Mouse (Mus musculus) neural tube, embryonic 11.5 days (tissue): ENCODE data around the gene Ccdc175. TPM values are rescaled to one million over a fixed set of nuclear protein-coding genes. Genes with fewer than 3 reads are reported as not detected.

ENCODE experiments used
- ATAC-seq: fragments of 200-750 bp; cut with Nextera tagmentation; 2 replicates; pipeline ENCODE4 v1.8.0; 2017; ENCODE audit warnings: moderate number of reproducible peaks, mild to moderate bottlenecking, moderate TSS enrichment, moderate library complexity; ENCODE audit not compliant: insufficient read depth, low FRiP score, low TSS enrichment
- DNase-seq: peaks from one replicate; pipeline ENCODE4 v3.0.0-alpha.2; 2015; ENCODE audit warnings: low spot score
- H3K27ac ChIP-seq: fragments of 300-500 bp; sonication (generic); 2 replicates; pipeline ENCODE4 v1.5.1; 2014; ENCODE audit warnings: low read depth, mild to moderate bottlenecking, low read length
- H3K27me3 ChIP-seq: fragments of 300-500 bp; sonication (generic); 2 replicates; pipeline ENCODE4 v1.6.1; 2014; ENCODE audit warnings: mild to moderate bottlenecking, low read length, mixed read lengths; ENCODE audit not compliant: control insufficient read depth, insufficient read depth
- H3K36me3 ChIP-seq: fragments of 300-500 bp; sonication (generic); 2 replicates; pipeline ENCODE4 v1.6.1; 2014; ENCODE audit warnings: mild to moderate bottlenecking, low read length, moderate library complexity, mixed read lengths; ENCODE audit not compliant: control insufficient read depth, insufficient read depth
- H3K4me1 ChIP-seq: fragments of 300-500 bp; sonication (generic); 2 replicates; pipeline ENCODE4 v1.6.1; 2014; ENCODE audit warnings: low read length, mixed read lengths; ENCODE audit not compliant: control insufficient read depth, insufficient read depth
- H3K4me2 ChIP-seq: fragments of 300-500 bp; sonication (generic); 2 replicates; pipeline ENCODE4 v1.6.1; 2014; ENCODE audit warnings: low read depth, mild to moderate bottlenecking, moderate library complexity
- H3K4me3 ChIP-seq: fragments of 300-500 bp; sonication (generic); 2 replicates; pipeline ENCODE4 v1.5.1; 2014; ENCODE audit warnings: low read depth, low read length
- H3K9ac ChIP-seq: fragments of 300-500 bp; sonication (generic); 2 replicates; pipeline ENCODE4 v1.6.1; 2014; ENCODE audit warnings: mild to moderate bottlenecking, low read length
- H3K9me3 ChIP-seq: fragments of 300-500 bp; sonication (generic); 2 replicates; pipeline ENCODE4 v1.6.1; 2016; ENCODE audit warnings: low read length; ENCODE audit not compliant: control insufficient read depth
- WGBS: fragments of 180-500 bp; shearing (Covaris S2); extraction: QIAGEN DNeasy Blood & Tissue Kit; methylation state at CpG from one replicate; pipeline ENCODE4 v1.1.7; 2014; 5-methylcytosine and 5-hydroxymethylcytosine counted together
- polyA plus RNA-seq: library from polyadenylated mRNA; unstranded; fragments of >200 nt; fragmentation: Nextera tagmentation; extraction: Ambion mirVana; gene quantifications from 2 replicates; pipeline ENCODE4 v1.2.1, GENCODE M21; 2014

Ccdc175 gene
- polyA plus RNA-seq, 1 experiment from 2014 or later: 0.08 TPM

- DNase-seq: no peak
- Histone ChIP-seq H3K4me2 (no peak overlapping the region), H3K4me1 (no peaks in the 10 kb centered on the region), H3K36me3 (no peaks in the 10 kb centered on the region), H3K27ac (no peak overlapping the region), H3K9me3 (no peaks in the 10 kb centered on the region), H3K27me3 (no peaks in the 10 kb centered on the region), H3K4me3 (no peak overlapping the region), H3K9ac (no peak overlapping the region)
- 50% methylated on average over 5 of the region's 5 CpGs for whole genome bisulfite sequencing
- ATAC-seq: no peak
Measured at GRCm38 (mm10) chr12:72213554-72213953, 28.7 kb upstream of the Ccdc175 start.

- Histone ChIP-seq H3K4me1 (no peaks in the 10 kb centered on the region), H3K4me3 (no peak overlapping the region), H3K27me3 (no peaks in the 10 kb centered on the region), H3K4me2 (no peak overlapping the region), H3K27ac (no peak overlapping the region), H3K36me3 (no peaks in the 10 kb centered on the region), H3K9me3 (no peaks in the 10 kb centered on the region), H3K9ac (no peak overlapping the region)
- no peak for DNase-seq
- 88% methylated on average over 3 of the region's 3 CpGs for WGBS
- ATAC-seq: no peak
Measured at GRCm38 (mm10) chr12:72200828-72201227, 16.0 kb upstream of the Ccdc175 start.

- Histone ChIP-seq H3K4me1 (no peaks in the 10 kb centered on the region), H3K27me3 (no peaks in the 10 kb centered on the region), H3K36me3 (no peaks in the 10 kb centered on the region), H3K9ac (no peak overlapping the region), H3K4me3 (no peak overlapping the region), H3K4me2 (no peak overlapping the region), H3K27ac (no peak overlapping the region), H3K9me3 (no peaks in the 10 kb centered on the region)
- DNase-seq: peak; percentile 55
- ATAC-seq: no peak
- WGBS: 55% methylated on average over 18 of the region's 18 CpGs
Measured at GRCm38 (mm10) chr12:72197925-72198486, 13.2 kb upstream of the Ccdc175 start.

GRCm38 (mm10) chr12:72197434-72197833 is 12.6 kb upstream of the Ccdc175 start:
- 82% methylated on average over 7 of the region's 7 CpGs for WGBS
- Histone ChIP-seq H3K27me3 (no peaks in the 10 kb centered on the region), H3K4me3 (no peak overlapping the region), H3K4me1 (no peaks in the 10 kb centered on the region), H3K9ac (no peak overlapping the region), H3K4me2 (no peak overlapping the region), H3K9me3 (no peaks in the 10 kb centered on the region), H3K27ac (no peak overlapping the region), H3K36me3 (no peaks in the 10 kb centered on the region)
- ATAC-seq (no peak), DNase-seq (no peak)

GRCm38 (mm10) chr12:72179561-72179960 is 5.3 kb downstream of the Ccdc175 start:
- no peak for ATAC-seq
- no peak overlapping the region for H3K4me2 ChIP-seq
- no peak overlapping the region for H3K9ac ChIP-seq
- H3K36me3 ChIP-seq: no peaks in the 10 kb centered on the region
- no peaks in the 10 kb centered on the region for H3K9me3 ChIP-seq
- H3K27ac ChIP-seq: no peak overlapping the region
- DNase-seq: no peak
- no peaks in the 10 kb centered on the region for H3K4me1 ChIP-seq
- H3K4me3 ChIP-seq: no peak overlapping the region
- WGBS: 88% methylated on average over 4 of the region's 4 CpGs
- H3K27me3 ChIP-seq: no peaks in the 10 kb centered on the region

- WGBS: 95% methylated on average over 3 of the region's 3 CpGs
- DNase-seq (no peak), ATAC-seq (no peak)
- Histone ChIP-seq H3K4me1 (no peaks in the 10 kb centered on the region), H3K9ac (no peak overlapping the region), H3K27me3 (no peaks in the 10 kb centered on the region), H3K9me3 (no peaks in the 10 kb centered on the region), H3K36me3 (no peaks in the 10 kb centered on the region), H3K27ac (no peak overlapping the region), H3K4me3 (no peak overlapping the region), H3K4me2 (no peak overlapping the region)
Measured at GRCm38 (mm10) chr12:72178322-72178721, 6.5 kb downstream of the Ccdc175 start.

GRCm38 (mm10) chr12:72158421-72158820 is 26.4 kb downstream of the Ccdc175 start:
- Histone ChIP-seq H3K4me2 (no peak overlapping the region), H3K36me3 (no peaks in the 10 kb centered on the region), H3K4me3 (no peak overlapping the region), H3K9ac (no peak overlapping the region), H3K4me1 (no peaks in the 10 kb centered on the region), H3K9me3 (no peaks in the 10 kb centered on the region), H3K27ac (no peak overlapping the region), H3K27me3 (no peaks in the 10 kb centered on the region)
- ATAC-seq (no peak), DNase-seq (no peak)
- WGBS: 85% methylated on average over 4 of the region's 4 CpGs

- Histone ChIP-seq H3K27ac (no peak overlapping the region), H3K9me3 (no peaks in the 10 kb centered on the region), H3K27me3 (no peaks in the 10 kb centered on the region), H3K36me3 (no peaks in the 10 kb centered on the region), H3K4me3 (no peak overlapping the region), H3K9ac (no peak overlapping the region), H3K4me1 (no peaks in the 10 kb centered on the region), H3K4me2 (no peak overlapping the region)
- DNase-seq (no peak), ATAC-seq (no peak)
- 64% methylated on average over 4 of the region's 4 CpGs for WGBS
Measured at GRCm38 (mm10) chr12:72150786-72151185, 34.0 kb downstream of the Ccdc175 start.

GRCm38 (mm10) chr12:72129203-72129602 is 55.6 kb downstream of the Ccdc175 start:
- whole genome bisulfite sequencing: 95% methylated on average over 10 of the region's 10 CpGs
- H3K4me3 ChIP-seq: no peak overlapping the region
- DNase-seq: no peak

More at GRCm38 (mm10) chr12:72129203-72129602, 55.6 kb downstream of the Ccdc175 start:
- H3K4me1 ChIP-seq: no peaks in the 10 kb centered on the region
- H3K27ac ChIP-seq: no peak overlapping the region
- no peaks in the 10 kb centered on the region for H3K9me3 ChIP-seq
- no peak overlapping the region for H3K9ac ChIP-seq
- no peak overlapping the region for H3K4me2 ChIP-seq
- H3K27me3 ChIP-seq: no peaks in the 10 kb centered on the region
- ATAC-seq: no peak
- no peaks in the 10 kb centered on the region for H3K36me3 ChIP-seq
